12 mouse cellular contexts compared by ENCODE assay signal in genomic region chr12:117540352-117540751, GRCm38 (mm10). TPM values are rescaled to one million over a fixed set of nuclear protein-coding genes. Genes with fewer than 3 reads are reported as not detected.
DNase-seq lines count a peak whose midpoint lies in the region; ATAC-seq and TF ChIP-seq lines count a peak whose summit lies in the region.
"Had no signal": no experiment of that assay in that cellular context is flagged by ENCODE, and none has a peak within 500 bp of the region (broad histone marks: within the 10 kb centered on the region; RNA-seq: fewer than 3 reads in every experiment).

No protein-coding gene starts in this region.

- no peak for ATAC-seq in heart, embryonic 11.5 days (replicated peaks; ENCODE audit: insufficient number of reproducible peaks, low FRiP score, low TSS enrichment)
- ATAC-seq: midbrain, embryonic 13.5 days had no signal

- 7% methylated on average over 2 of the region's 2 CpGs for WGBS in heart, adult 2 months
- WGBS in heart, embryonic 11.5 days (ENCODE audit: insufficient replicate concordance), result 66% methylated on average over 2 of the region's 2 CpGs

- TF ChIP-seq EP300 in heart, adult 2 months (IDR thresholded peaks at IDR 0.05; ENCODE audit: insufficient read depth, low read depth, low read length), result no peak

- TF ChIP-seq POLR2A in heart, adult 2 months (IDR thresholded peaks at IDR 0.05; ENCODE audit: insufficient read depth, low read depth, low read length), result no peak

- H3K9ac ChIP-seq in heart, adult 2 months (ENCODE audit: low read depth, low read length), result no peak overlapping the region
- no peak overlapping the region for H3K9ac ChIP-seq in heart, embryonic 11.5 days (ENCODE audit: low read depth, low read length)
- H3K9ac ChIP-seq: limb, embryonic 15.5 days; midbrain, embryonic 13.5 days had no signal

- no peak for TF ChIP-seq CTCF in heart, adult 2 months (IDR thresholded peaks at IDR 0.05)

- H3K9me3 ChIP-seq in heart, embryonic 11.5 days (replicated peaks; ENCODE audit: control insufficient read depth, low read length), result no peaks in the 10 kb centered on the region
- H3K9me3 ChIP-seq: limb, embryonic 15.5 days; midbrain, embryonic 13.5 days had no signal

- no peaks in the 10 kb centered on the region for H3K27me3 ChIP-seq in heart, adult 2 months (ENCODE audit: control insufficient read depth, insufficient read depth, low read length)
- H3K27me3 ChIP-seq in heart, embryonic 11.5 days (ENCODE audit: control insufficient read depth, insufficient read depth, low read length), result peaks cover 3% of the 10 kb centered on the region

- H3K4me3 ChIP-seq in heart, adult 2 months, result no peak overlapping the region
- no peak overlapping the region for H3K4me3 ChIP-seq in heart, embryonic 11.5 days (ENCODE audit: low read depth, low read length)
- H3K4me3 ChIP-seq: layer of hippocampus, adult 2 months; limb, embryonic 15.5 days; midbrain, embryonic 13.5 days had no signal

- peaks cover 12% of the 10 kb centered on the region for H3K36me3 ChIP-seq in heart, adult 2 months (ENCODE audit: control insufficient read depth, insufficient read depth, low read length)
- H3K36me3 ChIP-seq in heart, embryonic 11.5 days (ENCODE audit: control insufficient read depth, insufficient read depth, low read length), result no peaks in the 10 kb centered on the region
- H3K36me3 ChIP-seq: G1E; limb, embryonic 15.5 days; midbrain, embryonic 13.5 days had no signal

- H3K4me1 ChIP-seq in heart, adult 2 months (ENCODE audit: control insufficient read depth, insufficient read depth, low read length), result peaks cover 13% of the 10 kb centered on the region
- no peaks in the 10 kb centered on the region for H3K4me1 ChIP-seq in heart, embryonic 11.5 days (ENCODE audit: control insufficient read depth, insufficient read depth, low read length)
- H3K4me1 ChIP-seq: midbrain, embryonic 13.5 days had no signal

- no peak overlapping the region for H3K4me2 ChIP-seq in heart, embryonic 11.5 days
- H3K4me2 ChIP-seq: limb, embryonic 15.5 days; midbrain, embryonic 13.5 days had no signal

- no peaks in the 10 kb centered on the region; the same call in 1 of the 2 replicates for H3K79me2 ChIP-seq in heart, adult 2 months (replicated peaks; ENCODE audit: control insufficient read depth, insufficient read depth, low read length)

- DNase-seq in heart, adult 2 months, result peak; percentile 30 to 57
- DNase-seq in lung, postnatal 25 days (ENCODE audit: low spot score), result peak; percentile 25
- no peak for DNase-seq in lung, postnatal 14 days
- DNase-seq in heart, adult 9 months (ENCODE audit: low spot score in 2 of 2), result peak; percentile 42 to 57
- DNase-seq in MN1 (ENCODE audit: low spot score) (no peak), adipocyte (ENCODE audit: low spot score) (no peak)
- DNase-seq: cerebellum, postnatal 14 days had no signal

- peak overlapping the region; percentile 71 for H3K27ac ChIP-seq in heart, adult 2 months
- no peak overlapping the region for H3K27ac ChIP-seq in heart, embryonic 11.5 days (ENCODE audit: low read depth, low read length)
- H3K27ac ChIP-seq: layer of hippocampus, adult 2 months; limb, embryonic 15.5 days; midbrain, embryonic 13.5 days had no signal

- intact Hi-C loops in heart, adult 2 months (cut with DNase I), result no loop called here

RNA-seq across cellular contexts. Expression of gene Rapgef5, which starts 24.1 kb away (rescaled TPM):
- 10 to 100 TPM; 29.9 to 33.0 TPM for total RNA-seq in heart, adult 2 months (2021)
- polyA plus RNA-seq in heart, adult 2 months (2012; rRNA removed), result 11.4 and 21.2 TPM in 2 replicates
- 13.2 and 15.7 TPM in 2 replicates for polyA plus RNA-seq in heart, embryonic 11.5 days (2014; fragmentation: Nextera tagmentation; extraction: Ambion mirVana)
- polyA plus RNA-seq: G1E had no signal

Comparison
In these comparisons a context has a peak if more than half of its experiments do, and no peak if none do; other contexts are left out.
1. DNase-seq: peak in heart, adult 2 months (2 of 2), lung, postnatal 25 days (single experiment) and heart, adult 9 months (2 of 2); none in lung, postnatal 14 days (single experiment), MN1 (single experiment) and adipocyte (single experiment).